12 mouse cellular contexts compared by ENCODE assay signal in the genomic region with DNA sequence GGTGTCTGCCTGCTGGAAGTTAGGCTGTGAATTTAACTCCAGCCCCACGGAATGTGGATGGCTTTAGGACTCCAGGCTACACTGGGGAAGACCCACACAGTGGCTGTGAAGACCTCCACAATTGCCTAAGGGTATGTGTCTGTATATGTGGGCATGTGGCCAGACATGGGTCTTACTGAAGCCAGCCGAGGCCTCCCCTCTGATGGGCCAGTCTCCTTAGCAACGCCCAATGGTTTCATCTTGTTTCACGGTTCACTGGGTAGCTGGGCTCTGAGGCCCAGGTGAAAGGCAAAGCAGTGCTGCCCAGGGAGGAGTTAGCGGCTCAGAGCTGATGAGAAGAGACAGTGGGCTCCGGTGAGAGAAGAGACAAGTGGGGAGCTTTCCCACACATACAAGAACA. TPM values are rescaled to one million over a fixed set of nuclear protein-coding genes. Genes with fewer than 3 reads are reported as not detected.
DNase-seq lines count a peak whose midpoint lies in the region; ATAC-seq and TF ChIP-seq lines count a peak whose summit lies in the region.
"Had no signal": no experiment of that assay in that cellular context is flagged by ENCODE, and none has a peak within 500 bp of the region (broad histone marks: within the 10 kb centered on the region; RNA-seq: fewer than 3 reads in every experiment).

No protein-coding gene starts in this region.

- peak overlapping the region; percentile 44; the same call in 1 of the 2 replicates for H3K27ac ChIP-seq in hindbrain, embryonic 15.5 days (replicated peaks)
- H3K27ac ChIP-seq in limb, embryonic 13.5 days = no peak overlapping the region
- H3K27ac ChIP-seq in heart, adult 2 months = no peak overlapping the region
- H3K27ac ChIP-seq: lung, embryonic 15.5 days had no signal

- H3K9me3 ChIP-seq in E14TG2a.4 (ENCODE audit: low read length) = no peaks in the 10 kb centered on the region
- no peaks in the 10 kb centered on the region for H3K9me3 ChIP-seq in hindbrain, embryonic 15.5 days
- H3K9me3 ChIP-seq in limb, embryonic 13.5 days = no peaks in the 10 kb centered on the region
- H3K9me3 ChIP-seq: lung, embryonic 15.5 days had no signal

- H3K79me2 ChIP-seq in heart, adult 2 months (replicated peaks; ENCODE audit: control insufficient read depth, insufficient read depth, low read length) = no peaks in the 10 kb centered on the region

- H3K4me2 ChIP-seq in hindbrain, embryonic 15.5 days = no peak overlapping the region
- no peak overlapping the region for H3K4me2 ChIP-seq in limb, embryonic 13.5 days (replicated peaks)
- H3K4me2 ChIP-seq: lung, embryonic 15.5 days had no signal

- intact Hi-C loops in heart, adult 2 months (cut with DNase I) = no loop called here

- peaks cover 97% of the 10 kb centered on the region for H3K4me1 ChIP-seq in E14TG2a.4 (replicated peaks; ENCODE audit: low read depth, low read length)
- H3K4me1 ChIP-seq in hindbrain, embryonic 15.5 days (replicated peaks) = peaks cover 20% of the 10 kb centered on the region
- peaks cover 9% of the 10 kb centered on the region; the same call in 1 of the 2 replicates for H3K4me1 ChIP-seq in limb, embryonic 13.5 days
- no peaks in the 10 kb centered on the region for H3K4me1 ChIP-seq in heart, adult 2 months (ENCODE audit: control insufficient read depth, insufficient read depth, low read length)

- no peak for TF ChIP-seq EP300 in heart, adult 2 months (IDR thresholded peaks at IDR 0.05; ENCODE audit: insufficient read depth, low read depth, low read length)

- H3K4me3 ChIP-seq in E14TG2a.4 (replicated peaks; ENCODE audit: low read length) = 0 out of 2 replicates have a peak overlapping the region, but pooled peaks have one; percentile 13
- no peak overlapping the region for H3K4me3 ChIP-seq in hindbrain, embryonic 15.5 days
- H3K4me3 ChIP-seq in limb, embryonic 13.5 days = no peak overlapping the region
- H3K4me3 ChIP-seq in heart, adult 2 months = no peak overlapping the region
- H3K4me3 ChIP-seq: lung, embryonic 15.5 days had no signal

- TF ChIP-seq POLR2A in heart, adult 2 months (IDR thresholded peaks at IDR 0.05; ENCODE audit: insufficient read depth, low read depth, low read length) = no peak

- H3K27me3 ChIP-seq in E14TG2a.4 (ENCODE audit: insufficient read depth, low read length) = peaks cover 41% of the 10 kb centered on the region
- peaks cover 8% of the 10 kb centered on the region for H3K27me3 ChIP-seq in hindbrain, embryonic 15.5 days
- H3K27me3 ChIP-seq in limb, embryonic 13.5 days = peaks cover 35% of the 10 kb centered on the region
- H3K27me3 ChIP-seq in heart, adult 2 months (ENCODE audit: control insufficient read depth, insufficient read depth, low read length) = no peaks in the 10 kb centered on the region

- TF ChIP-seq CTCF in E14TG2a.4 (conservative IDR thresholded peaks at IDR 0.05; ENCODE audit: low read length) = no peak
- TF ChIP-seq CTCF in heart, adult 2 months (IDR thresholded peaks at IDR 0.05) = no peak

- 15% methylated on average over 6 of the region's 6 CpGs for WGBS in hindbrain, embryonic 15.5 days
- WGBS in limb, embryonic 13.5 days = 50% methylated on average over 6 of the region's 6 CpGs
- whole genome bisulfite sequencing in heart, adult 2 months = 69% methylated on average over 6 of the region's 6 CpGs

- peak; percentile 47 for DNase-seq in embryo, embryonic 9.5 days (ENCODE audit: extremely low spot score)
- DNase-seq in Muller cell, postnatal 12 days (ENCODE audit: inconsistent ontology term) = no peak
- no peak for DNase-seq in layer of hippocampus, adult 11-12 months (ENCODE audit: low spot score)
- no peak for DNase-seq in heart, adult 9 months (ENCODE audit: low spot score in 2 of 2)
- DNase-seq in heart, adult 2 months = no peak
- DNase-seq: thymus, postnatal 14 days had no signal

- peak; percentile 60; the same call in 1 of the 2 replicates for ATAC-seq in hindbrain, embryonic 15.5 days (ENCODE audit: low FRiP score, low read depth)
- ATAC-seq in limb, embryonic 13.5 days (ENCODE audit: low FRiP score, low read depth) = no peak

- H3K36me3 ChIP-seq in E14TG2a.4 (ENCODE audit: insufficient read depth, low read length) = no peaks in the 10 kb centered on the region; the same call in 1 of the 2 replicates
- H3K36me3 ChIP-seq in hindbrain, embryonic 15.5 days = no peaks in the 10 kb centered on the region
- no peaks in the 10 kb centered on the region for H3K36me3 ChIP-seq in limb, embryonic 13.5 days
- H3K36me3 ChIP-seq in heart, adult 2 months (ENCODE audit: control insufficient read depth, insufficient read depth, low read length) = no peaks in the 10 kb centered on the region
- H3K36me3 ChIP-seq: lung, embryonic 15.5 days had no signal

- H3K9ac ChIP-seq in hindbrain, embryonic 15.5 days = no peak overlapping the region
- H3K9ac ChIP-seq in limb, embryonic 13.5 days = 0 out of 2 replicates have a peak overlapping the region, but pooled peaks have one; percentile 4
- no peak overlapping the region for H3K9ac ChIP-seq in heart, adult 2 months (ENCODE audit: low read depth, low read length)
- H3K9ac ChIP-seq: lung, embryonic 15.5 days had no signal

RNA-seq across cellular contexts. Expression of gene Tmem235, which starts 5.4 kb away (rescaled TPM):
- not detected in 2 replicates for polyA plus RNA-seq in hindbrain, embryonic 15.5 days (2015; fragmentation: Nextera tagmentation; extraction: Ambion mirVana)
- not detected in 2 replicates for polyA plus RNA-seq in limb, embryonic 13.5 days (2015; fragmentation: Nextera tagmentation; extraction: Ambion mirVana)
- total RNA-seq in heart, adult 2 months (2021) = not detected
- polyA plus RNA-seq in heart, adult 2 months (2012; rRNA removed) = not detected in 2 replicates
- total RNA-seq: heart, adult 8-10 months had no signal
- polyA plus RNA-seq: limb, embryonic 11.5 days; lung, embryonic 15.5 days had no signal

RNA-seq across cellular contexts. Expression of gene Tha1, which starts 7.3 kb away (rescaled TPM):
- polyA plus RNA-seq in hindbrain, embryonic 15.5 days (2015; fragmentation: Nextera tagmentation; extraction: Ambion mirVana) = 3.7 and 4.2 TPM in 2 replicates
- 3.4 and 3.6 TPM in 2 replicates for polyA plus RNA-seq in limb, embryonic 13.5 days (2015; fragmentation: Nextera tagmentation; extraction: Ambion mirVana)
- 1 to 10 TPM; 9.2 to 9.3 TPM for total RNA-seq in heart, adult 2 months (2021)
- 11.2 and 14.6 TPM in 2 replicates for polyA plus RNA-seq in heart, adult 2 months (2012; rRNA removed)

RNA-seq across cellular contexts. Expression of gene Birc5, which starts 16.9 kb away (rescaled TPM):
- polyA plus RNA-seq in hindbrain, embryonic 15.5 days (2015; fragmentation: Nextera tagmentation; extraction: Ambion mirVana) = 41.6 and 47.4 TPM in 2 replicates
- 307 and 322 TPM in 2 replicates for polyA plus RNA-seq in limb, embryonic 13.5 days (2015; fragmentation: Nextera tagmentation; extraction: Ambion mirVana)
- under 1 TPM; 0.18 to 0.80 TPM for total RNA-seq in heart, adult 2 months (2021)
- 0.35 and 0.79 TPM in 2 replicates for polyA plus RNA-seq in heart, adult 2 months (2012; rRNA removed)

RNA-seq across cellular contexts. Expression of gene Tk1, which starts 40.1 kb away (rescaled TPM):
- 22.9 and 24.3 TPM in 2 replicates for polyA plus RNA-seq in hindbrain, embryonic 15.5 days (2015; fragmentation: Nextera tagmentation; extraction: Ambion mirVana)
- 133 and 137 TPM in 2 replicates for polyA plus RNA-seq in limb, embryonic 13.5 days (2015; fragmentation: Nextera tagmentation; extraction: Ambion mirVana)
- total RNA-seq in heart, adult 2 months (2021) = 1 to 10 TPM; 1.9 to 2.0 TPM
- polyA plus RNA-seq in heart, adult 2 months (2012; rRNA removed) = 3.0 and 3.7 TPM in 2 replicates

RNA-seq across cellular contexts. Expression of gene Afmid, which starts 40.3 kb away (rescaled TPM):
- 6.9 and 7.2 TPM in 2 replicates for polyA plus RNA-seq in hindbrain, embryonic 15.5 days (2015; fragmentation: Nextera tagmentation; extraction: Ambion mirVana)
- 5.6 and 6.2 TPM in 2 replicates for polyA plus RNA-seq in limb, embryonic 13.5 days (2015; fragmentation: Nextera tagmentation; extraction: Ambion mirVana)
- total RNA-seq in heart, adult 2 months (2021) = 1 to 10 TPM; 2.5 to 3.2 TPM
- polyA plus RNA-seq in heart, adult 2 months (2012; rRNA removed) = 11.8 and 14.3 TPM in 2 replicates

Comparison
In these comparisons a context has a peak if more than half of its experiments do, and no peak if none do; other contexts are left out.
1. RNA of gene Birc5, which starts 16.9 kb away (polyA plus RNA-seq): 307 to 322 TPM in limb, embryonic 13.5 days and 41.6 to 47.4 TPM in hindbrain, embryonic 15.5 days; 0.35 to 0.79 TPM in heart, adult 2 months; every median in the first group is over 10 times any median in the second.